Mouse (Mus musculus): ENCODE data around the gene Gopc. TPM values are rescaled to one million over a fixed set of nuclear protein-coding genes. Genes with fewer than 3 reads are reported as not detected.

Gene Gopc
- total and polyA plus RNA-seq, 2 experiments: 3.7 to 14.9 TPM

DNA sequence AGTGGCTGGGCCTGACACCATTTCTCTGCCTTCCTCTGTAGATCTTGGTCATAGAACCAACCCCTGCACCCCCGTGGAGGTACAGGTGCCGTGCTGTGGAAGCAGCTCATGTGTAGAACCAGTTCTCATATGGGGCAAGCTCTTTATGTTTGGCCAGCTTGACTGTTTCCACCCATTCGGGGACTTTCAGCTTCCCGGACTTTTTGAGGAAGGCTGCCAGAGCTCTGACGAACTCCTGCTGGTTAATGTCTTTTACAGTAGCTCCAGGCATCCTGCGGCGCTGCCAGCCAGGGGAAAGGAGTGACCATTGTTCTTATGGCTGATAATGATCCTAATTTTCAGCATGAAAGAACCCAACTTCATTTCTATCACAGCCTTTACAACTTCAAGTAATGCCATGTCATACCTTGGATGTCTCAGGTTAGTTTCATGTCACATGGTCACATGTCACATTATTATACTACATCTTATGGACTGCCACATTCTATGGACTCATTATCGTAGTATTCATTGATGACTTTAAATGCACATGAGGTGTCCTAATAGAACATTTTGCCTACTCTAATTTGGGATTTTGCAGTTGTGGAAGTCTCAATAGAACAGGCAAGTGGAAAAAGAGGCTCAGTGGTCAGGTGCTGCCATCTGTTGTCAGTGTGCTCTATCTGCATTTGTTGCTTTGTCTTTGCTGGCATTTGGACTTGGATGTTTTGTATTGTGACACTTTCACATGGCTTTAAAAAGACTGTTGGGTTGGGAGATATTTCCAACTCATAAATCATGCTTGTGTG lies 3.1 kb upstream of the Gopc start:
- peak; percentile 54 for DNase-seq (ENCODE audit: extremely low read depth, low read depth, low spot score)
- Histone ChIP-seq H3K27ac (replicated peaks; ENCODE audit: insufficient read depth, low read depth, low read length) (no peak overlapping the region), H3K36me3 (ENCODE audit: control insufficient read depth, insufficient read depth, low read length) (no peaks in the 10 kb centered on the region), H3K27me3 (ENCODE audit: control insufficient read depth, insufficient read depth, low read length) (no peaks in the 10 kb centered on the region), H3K4me1 (ENCODE audit: control insufficient read depth, insufficient read depth, low read length) (peaks cover 12% of the 10 kb centered on the region; the same call in 1 of the 2 replicates), H3K4me3 (ENCODE audit: insufficient read depth, low read depth, low read length) (no peak overlapping the region), H3K79me2 (ENCODE audit: control insufficient read depth, insufficient read depth, low read length) (peaks cover 9% of the 10 kb centered on the region), H3K9ac (ENCODE audit: low read depth, low read length) (no peak overlapping the region)
- TF ChIP-seq POLR2A (IDR thresholded peaks at IDR 0.05; ENCODE audit: extremely low read depth, insufficient read depth, low read length) (no peak), CTCF (IDR thresholded peaks at IDR 0.05; ENCODE audit: low read depth, low read length) (peak; percentile 68)
- 65% methylated on average over 8 of the region's 8 CpGs for WGBS

DNA sequence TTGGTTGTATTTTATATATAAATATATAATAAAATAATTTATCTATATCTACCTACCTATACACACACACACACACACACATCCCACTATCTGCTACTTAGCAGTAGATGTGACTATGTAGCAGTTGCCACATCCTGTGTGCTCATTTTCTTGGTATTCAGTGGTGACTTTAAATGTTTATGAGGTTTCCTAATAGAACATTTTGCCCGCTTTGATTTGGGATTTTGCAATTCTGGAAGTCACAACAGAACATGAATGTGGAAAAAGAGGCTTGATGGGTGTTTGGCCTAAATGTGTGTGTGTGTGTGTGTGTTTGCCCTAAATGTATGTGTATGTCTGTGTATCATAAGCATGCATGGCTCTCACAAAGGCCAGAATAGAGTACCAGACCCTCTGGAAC lies 1.6 kb upstream of the Gopc start:
- no peak overlapping the region for H3K9ac ChIP-seq (ENCODE audit: low read depth, low read length)
- peaks cover 14% of the 10 kb centered on the region; the same call in 1 of the 2 replicates for H3K4me1 ChIP-seq (ENCODE audit: control insufficient read depth, insufficient read depth, low read length)
- no peak overlapping the region for H3K4me3 ChIP-seq (ENCODE audit: insufficient read depth, low read depth, low read length)
- DNase-seq (ENCODE audit: extremely low read depth, low read depth, low spot score): peak; percentile 27
- H3K79me2 ChIP-seq (ENCODE audit: control insufficient read depth, insufficient read depth, low read length): peaks cover 9% of the 10 kb centered on the region
- 20% methylated on average over 1 of the region's 1 CpGs for WGBS
- no peaks in the 10 kb centered on the region for H3K36me3 ChIP-seq (ENCODE audit: control insufficient read depth, insufficient read depth, low read length)
- H3K27ac ChIP-seq (replicated peaks; ENCODE audit: insufficient read depth, low read depth, low read length): no peak overlapping the region
- TF ChIP-seq POLR2A (IDR thresholded peaks at IDR 0.05; ENCODE audit: extremely low read depth, insufficient read depth, low read length): no peak
- TF ChIP-seq CTCF (IDR thresholded peaks at IDR 0.05; ENCODE audit: low read depth, low read length): no peak
- no peaks in the 10 kb centered on the region for H3K27me3 ChIP-seq (ENCODE audit: control insufficient read depth, insufficient read depth, low read length)

DNA sequence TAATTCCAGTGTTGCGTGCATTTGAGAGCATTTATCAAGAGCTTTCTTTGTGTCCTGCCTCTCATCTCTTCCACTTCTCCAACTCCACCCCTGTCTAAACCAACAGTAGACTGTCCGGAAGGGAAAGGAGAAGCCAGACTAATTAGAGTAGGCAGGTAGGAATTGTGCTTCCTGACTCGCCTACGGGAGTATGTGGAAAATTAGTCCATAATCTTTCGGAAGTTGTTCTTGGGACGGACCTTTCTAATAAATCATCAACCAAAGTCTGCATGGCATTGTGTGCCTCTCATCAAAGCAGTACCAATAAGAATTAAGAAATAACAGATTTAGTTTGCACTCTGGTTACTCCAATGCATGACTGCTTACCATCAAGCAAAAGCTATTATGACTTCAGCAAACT lies 1.1 kb upstream of the Gopc start:
- Histone ChIP-seq H3K79me2 (ENCODE audit: control insufficient read depth, insufficient read depth, low read length) (peaks cover 9% of the 10 kb centered on the region), H3K27me3 (ENCODE audit: control insufficient read depth, insufficient read depth, low read length) (no peaks in the 10 kb centered on the region), H3K4me3 (ENCODE audit: insufficient read depth, low read depth, low read length) (peak overlapping the region; percentile 95; the same call in 1 of the 2 replicates), H3K36me3 (ENCODE audit: control insufficient read depth, insufficient read depth, low read length) (no peaks in the 10 kb centered on the region), H3K9ac (ENCODE audit: low read depth, low read length) (peak overlapping the region; percentile 51), H3K4me1 (ENCODE audit: control insufficient read depth, insufficient read depth, low read length) (peaks cover 18% of the 10 kb centered on the region; the same call in 1 of the 2 replicates), H3K27ac (replicated peaks; ENCODE audit: insufficient read depth, low read depth, low read length) (peak overlapping the region; percentile 61)
- WGBS: 23% methylated on average over 6 of the region's 6 CpGs
- DNase-seq (ENCODE audit: extremely low read depth, low read depth, low spot score): peak; percentile 69
- no peak for TF ChIP-seq CTCF (IDR thresholded peaks at IDR 0.05; ENCODE audit: low read depth, low read length)
- TF ChIP-seq POLR2A (IDR thresholded peaks at IDR 0.05; ENCODE audit: extremely low read depth, insufficient read depth, low read length): no peak

DNA sequence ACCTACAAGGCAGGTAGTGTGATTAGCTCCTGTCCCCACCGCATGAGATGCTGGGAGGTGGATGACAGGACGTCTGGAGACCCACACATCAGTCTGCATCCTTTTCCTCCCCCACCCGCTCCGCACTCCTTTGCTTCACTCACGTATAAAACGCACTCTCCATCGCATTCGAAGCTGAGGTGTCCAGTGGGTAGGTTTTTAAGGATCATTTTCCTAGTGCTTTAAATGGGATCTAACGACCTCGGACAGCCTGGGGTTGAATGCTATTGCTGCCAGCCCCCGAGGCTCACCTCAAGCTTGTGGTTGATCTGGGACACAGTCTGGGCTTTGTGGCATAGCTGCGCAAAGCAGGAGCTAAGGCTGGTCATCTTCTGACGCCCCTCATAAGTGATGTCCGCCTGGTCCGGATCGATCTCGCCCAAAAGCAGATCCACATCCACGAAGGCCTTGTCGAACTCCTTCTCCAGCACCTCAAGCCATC lies 563 bp downstream of the Gopc start:
- peak; percentile 33 for DNase-seq (ENCODE audit: extremely low read depth, low read depth, low spot score)
- peaks cover 9% of the 10 kb centered on the region for H3K79me2 ChIP-seq (ENCODE audit: control insufficient read depth, insufficient read depth, low read length)
- peak overlapping the region; percentile 93 for H3K9ac ChIP-seq (ENCODE audit: low read depth, low read length)
- H3K27me3 ChIP-seq (ENCODE audit: control insufficient read depth, insufficient read depth, low read length): no peaks in the 10 kb centered on the region
- peaks cover 19% of the 10 kb centered on the region; the same call in 1 of the 2 replicates for H3K4me1 ChIP-seq (ENCODE audit: control insufficient read depth, insufficient read depth, low read length)
- WGBS: 1% methylated on average over 19 of the region's 19 CpGs
- peak overlapping the region; percentile 62 for H3K27ac ChIP-seq (replicated peaks; ENCODE audit: insufficient read depth, low read depth, low read length)
- H3K36me3 ChIP-seq (ENCODE audit: control insufficient read depth, insufficient read depth, low read length): no peaks in the 10 kb centered on the region
- peak overlapping the region; percentile 89 for H3K4me3 ChIP-seq (ENCODE audit: insufficient read depth, low read depth, low read length)
- TF ChIP-seq CTCF (IDR thresholded peaks at IDR 0.05; ENCODE audit: low read depth, low read length) (no peak), POLR2A (IDR thresholded peaks at IDR 0.05; ENCODE audit: extremely low read depth, insufficient read depth, low read length) (no peak)

DNA sequence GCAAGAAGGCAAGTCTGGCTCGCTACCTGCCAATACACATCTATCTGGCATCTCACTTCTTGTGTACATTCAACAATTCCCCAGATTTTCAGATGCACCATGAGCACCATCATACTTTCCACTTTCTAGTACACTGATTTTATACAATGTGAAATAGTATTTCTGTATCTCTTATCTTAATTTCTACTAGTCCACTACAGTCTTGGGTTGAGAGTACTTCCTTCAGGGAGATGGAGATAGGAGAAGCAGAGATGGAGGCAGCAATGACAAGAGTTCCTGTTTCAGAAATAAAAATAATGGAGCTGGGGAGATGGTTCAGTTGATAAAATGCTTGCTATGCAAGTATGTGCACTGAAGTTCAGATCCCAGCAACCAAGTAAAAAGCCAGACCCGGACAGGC lies 4.1 kb downstream of the Gopc start:
- Histone ChIP-seq H3K36me3 (ENCODE audit: control insufficient read depth, insufficient read depth, low read length) (no peaks in the 10 kb centered on the region), H3K4me3 (ENCODE audit: insufficient read depth, low read depth, low read length) (no peak overlapping the region), H3K27ac (replicated peaks; ENCODE audit: insufficient read depth, low read depth, low read length) (no peak overlapping the region), H3K79me2 (ENCODE audit: control insufficient read depth, insufficient read depth, low read length) (peaks cover 16% of the 10 kb centered on the region), H3K9ac (ENCODE audit: low read depth, low read length) (no peak overlapping the region), H3K27me3 (ENCODE audit: control insufficient read depth, insufficient read depth, low read length) (no peaks in the 10 kb centered on the region), H3K4me1 (ENCODE audit: control insufficient read depth, insufficient read depth, low read length) (peaks cover 18% of the 10 kb centered on the region; the same call in 1 of the 2 replicates)
- TF ChIP-seq CTCF (IDR thresholded peaks at IDR 0.05; ENCODE audit: low read depth, low read length): no peak
- TF ChIP-seq POLR2A (IDR thresholded peaks at IDR 0.05; ENCODE audit: extremely low read depth, insufficient read depth, low read length): no peak
- DNase-seq (ENCODE audit: extremely low read depth, low read depth, low spot score): no peak
- 59% methylated on average over 2 of the region's 2 CpGs for WGBS

DNA sequence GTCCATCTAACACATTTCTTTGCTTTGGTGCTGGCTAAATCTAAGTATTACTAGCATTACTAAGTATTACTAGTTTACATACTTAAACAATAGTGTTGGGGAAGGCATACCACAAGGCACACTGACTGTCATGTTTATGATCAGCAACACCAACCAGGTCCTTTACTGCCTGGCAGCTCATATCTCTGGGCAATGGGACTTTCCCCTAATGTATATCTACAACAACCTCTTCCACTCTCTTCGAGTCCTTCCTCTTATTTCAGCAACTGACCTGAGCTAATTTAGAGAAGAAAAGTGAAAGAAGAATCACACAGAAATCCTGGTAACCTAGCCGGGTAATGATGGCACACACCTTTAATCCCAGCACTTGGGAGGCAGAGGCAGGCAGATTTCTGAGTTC lies 5.5 kb downstream of the Gopc start:
- no peak overlapping the region for H3K9ac ChIP-seq (ENCODE audit: low read depth, low read length)
- no peak overlapping the region for H3K4me3 ChIP-seq (ENCODE audit: insufficient read depth, low read depth, low read length)
- H3K36me3 ChIP-seq (ENCODE audit: control insufficient read depth, insufficient read depth, low read length): no peaks in the 10 kb centered on the region
- no peak overlapping the region for H3K27ac ChIP-seq (replicated peaks; ENCODE audit: insufficient read depth, low read depth, low read length)
- H3K27me3 ChIP-seq (ENCODE audit: control insufficient read depth, insufficient read depth, low read length): no peaks in the 10 kb centered on the region
- TF ChIP-seq CTCF (IDR thresholded peaks at IDR 0.05; ENCODE audit: low read depth, low read length) (no peak), POLR2A (IDR thresholded peaks at IDR 0.05; ENCODE audit: extremely low read depth, insufficient read depth, low read length) (no peak)
- peaks cover 17% of the 10 kb centered on the region for H3K79me2 ChIP-seq (ENCODE audit: control insufficient read depth, insufficient read depth, low read length)
- no peak for DNase-seq (ENCODE audit: extremely low read depth, low read depth, low spot score)
- peaks cover 18% of the 10 kb centered on the region; the same call in 1 of the 2 replicates for H3K4me1 ChIP-seq (ENCODE audit: control insufficient read depth, insufficient read depth, low read length)
- WGBS: 83% methylated on average over 2 of the region's 2 CpGs

Data from liver, adult 2 months (tissue).